Mouse (Mus musculus): ENCODE measurements at regions not wholly inside any gene's neighbourhood (a gene's known extent, or its start where the extent isn't known, plus 50 kb on each side); places are given as distances from the start of the nearest gene placed in this dataset.

GRCm38 (mm10) chr8:78099091-78099490, 114.0 kb upstream of the Ttc29 start:
- TF ChIP-seq FLI1 (IDR thresholded peaks at IDR 0.05; ENCODE audit: low read length) = no peak
- TF ChIP-seq GATA1 (IDR thresholded peaks at IDR 0.05; ENCODE audit: borderline replicate concordance, low read length) = no peak

Measured in megakaryocyte, embryonic 14.5 days (primary cell).